Mouse (Mus musculus) embryo, embryonic 10 days (tissue): ENCODE data around the gene Arhgef12.
"Not testable (repeated sequence)": the region's sequence is repeated elsewhere in the genome, so short reads cannot be mapped to it uniquely, and the experiment has no call there.

ENCODE experiments used
- DNase-seq: peaks from one replicate; pipeline ENCODE4 v3.0.0-alpha.2; 2015; ENCODE audit warnings: low spot score

The Arhgef12 gene

GRCm38 (mm10) chr9:43000595-43001250, 106.3 kb downstream of the Arhgef12 start:
- no peak for DNase-seq

DNA sequence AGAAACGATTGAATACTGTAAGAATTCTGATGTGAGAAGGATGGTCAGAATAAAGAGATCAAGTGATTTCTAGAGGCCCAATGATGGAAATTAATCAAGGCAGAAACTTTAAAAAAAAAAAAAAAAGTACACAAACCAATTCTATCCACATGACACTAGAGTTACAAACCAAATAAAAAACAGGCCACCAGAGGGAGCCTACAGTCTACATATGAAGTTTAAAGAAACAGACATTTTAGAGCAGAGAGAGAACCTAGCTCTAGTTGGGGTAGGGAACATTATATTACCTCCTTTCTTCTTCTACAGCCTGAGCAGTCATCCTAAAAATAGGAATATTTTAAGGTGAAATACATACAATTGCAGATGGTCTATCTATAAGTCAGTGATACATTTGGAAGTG, 107.0 kb downstream of the Arhgef12 start:
- DNase-seq, result peak; percentile 30

DNA sequence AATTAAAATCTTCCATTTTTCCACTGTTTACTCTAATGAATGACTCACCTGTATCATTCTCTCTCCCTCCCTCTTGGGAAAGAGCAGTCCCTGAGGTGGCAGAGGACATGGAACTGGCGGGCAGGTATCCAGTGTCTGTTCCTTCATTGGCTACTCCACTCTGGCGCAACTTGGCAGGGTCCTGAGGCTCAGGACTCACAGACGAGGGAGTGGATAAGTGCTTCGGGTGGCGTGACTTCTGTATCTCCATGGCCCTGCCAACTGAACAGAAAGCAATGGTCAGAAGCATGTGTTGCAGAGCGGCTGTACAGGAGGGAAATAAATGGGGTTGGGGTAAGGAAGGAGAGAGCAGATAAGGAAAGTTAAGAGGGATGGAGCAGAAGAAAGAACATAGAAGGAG, 109.5 kb downstream of the Arhgef12 start:
- no peak for DNase-seq

DNA sequence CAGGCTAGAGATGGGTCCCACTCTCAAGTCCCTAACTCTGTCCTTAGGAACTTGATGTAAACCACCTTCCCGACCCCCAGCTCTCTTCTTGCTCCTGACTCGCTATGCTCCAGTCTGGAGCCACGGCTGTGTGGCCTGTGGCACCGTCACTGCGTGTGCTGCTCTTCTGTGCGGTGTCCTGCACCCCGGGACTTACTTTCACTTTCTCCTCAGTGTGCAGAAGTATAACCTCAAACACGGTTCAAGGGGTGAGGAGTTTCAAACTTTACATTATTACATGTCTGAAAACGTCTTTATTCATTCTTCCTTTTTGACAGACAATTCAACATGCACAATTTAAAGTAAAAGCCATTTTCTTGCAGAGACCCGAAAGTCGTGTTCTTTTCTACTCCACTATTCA, 111.7 kb downstream of the Arhgef12 start:
- DNase-seq, result no peak

DNA sequence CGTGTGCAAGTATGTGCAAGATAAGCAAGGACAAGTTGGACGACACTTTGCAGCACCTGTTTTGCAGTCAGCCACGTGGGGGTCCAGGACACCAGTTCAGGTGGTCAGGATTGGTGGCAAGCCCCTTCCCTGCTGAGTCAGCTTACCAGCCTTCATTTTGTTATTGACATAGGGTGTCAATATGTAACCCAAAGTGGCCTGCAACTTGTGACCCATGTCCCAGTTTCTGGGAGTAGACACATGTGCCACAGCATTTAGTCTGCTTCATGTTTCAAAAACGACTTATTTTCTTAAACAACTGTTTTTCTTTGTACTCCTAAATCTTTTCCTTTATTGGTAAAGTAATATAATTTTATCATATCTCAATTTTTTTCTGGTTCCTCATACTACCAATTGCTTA, 112.3 kb downstream of the Arhgef12 start:
- DNase-seq, result no peak

GRCm38 (mm10) chr9:42993659-42994058, 113.4 kb downstream of the Arhgef12 start:
- DNase-seq, result no peak

DNA sequence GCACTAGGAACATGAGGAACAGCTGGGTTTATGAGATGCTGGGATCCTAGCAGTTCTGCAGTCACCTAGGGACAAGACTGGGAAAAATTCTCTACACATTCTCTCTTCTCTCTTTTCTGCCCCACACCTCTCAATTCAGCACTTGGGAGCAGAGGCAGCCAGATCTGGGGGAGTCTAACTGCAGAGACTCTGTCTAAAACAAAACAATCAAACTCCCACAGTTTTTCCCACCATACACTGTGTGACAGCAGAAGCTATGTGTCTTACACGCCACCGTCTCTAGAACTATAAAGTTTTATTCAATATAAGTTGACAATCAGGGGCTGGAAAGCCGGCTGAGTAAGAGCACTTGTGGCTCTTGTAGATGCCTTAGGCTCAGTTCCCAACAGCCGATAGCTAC, 119.1 kb downstream of the Arhgef12 start:
- no peak for DNase-seq

GRCm38 (mm10) chr9:42968894-42969521, 138.0 kb downstream of the Arhgef12 start:
- DNase-seq, result no peak

- DNase-seq, result no peak
These were observed 139.3 kb downstream of the Arhgef12 start for GRCm38 (mm10) chr9:42967731-42968130.

- DNase-seq, result not testable (repeated sequence)
These were observed 142.2 kb downstream of the Arhgef12 start for GRCm38 (mm10) chr9:42964809-42965208.

- no peak for DNase-seq
These were observed 142.7 kb downstream of the Arhgef12 start for GRCm38 (mm10) chr9:42964366-42964765.

DNA sequence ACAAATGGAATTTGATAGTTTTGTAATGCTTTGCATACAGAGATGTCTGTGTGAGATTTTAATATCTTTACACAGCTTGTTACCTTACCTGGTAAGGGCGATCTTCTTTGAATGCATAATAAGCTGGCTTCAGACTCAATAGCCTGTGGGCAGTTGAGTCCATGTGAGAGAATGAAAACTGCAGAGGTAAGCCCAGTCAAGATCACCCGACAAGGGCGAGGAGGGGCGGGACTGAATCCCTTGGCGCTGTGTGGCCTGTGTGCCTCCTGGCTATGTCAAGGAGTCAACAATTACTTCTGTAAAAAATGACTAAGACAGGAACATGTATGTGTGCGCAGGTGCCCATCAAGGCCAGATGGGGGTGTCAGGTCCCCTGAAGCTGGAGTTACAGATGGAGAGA, 144.5 kb downstream of the Arhgef12 start:
- DNase-seq, result no peak

DNA sequence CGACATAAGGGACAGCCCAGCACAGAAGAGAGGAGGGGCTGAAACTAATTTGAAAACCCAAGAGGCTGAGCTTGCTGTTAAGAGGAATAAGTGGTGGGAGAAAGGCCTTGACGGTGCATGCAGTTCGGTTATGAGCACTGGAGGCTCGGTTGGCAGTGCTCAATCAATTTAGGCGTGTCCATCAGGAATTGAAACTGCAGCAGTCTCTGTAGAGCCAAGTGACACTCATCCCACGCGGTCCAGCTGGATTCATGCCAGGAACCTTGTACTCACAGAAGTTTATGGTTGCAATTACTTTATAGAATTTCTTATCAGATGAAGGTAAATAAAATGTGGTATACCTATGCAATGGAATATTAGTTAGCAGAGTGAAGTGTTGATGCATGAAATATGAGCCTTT, 148.6 kb downstream of the Arhgef12 start:
- no peak for DNase-seq

DNA sequence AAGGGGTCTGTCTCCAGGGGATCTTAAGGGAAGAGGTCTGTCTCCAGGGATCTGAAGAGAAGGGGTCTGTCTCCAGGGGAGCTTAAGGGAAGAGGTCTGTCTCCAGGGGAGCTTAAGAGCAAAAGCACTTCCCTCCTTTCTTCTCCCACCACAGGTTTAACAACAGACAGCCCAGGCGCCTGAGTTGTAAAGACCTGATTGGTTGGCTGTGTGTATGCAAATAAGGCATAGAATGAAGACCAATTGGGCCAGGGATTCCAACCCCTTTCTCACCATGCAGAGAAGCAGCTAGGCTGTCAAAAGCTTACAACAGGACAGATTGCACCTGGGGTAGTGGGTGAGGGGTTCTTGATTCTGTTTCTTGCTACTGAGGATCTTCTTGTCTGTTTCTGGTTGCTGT, 158.7 kb downstream of the Arhgef12 start:
- DNase-seq, result no peak

GRCm38 (mm10) chr9:42945174-42945573, 161.9 kb downstream of the Arhgef12 start:
- no peak for DNase-seq

DNA sequence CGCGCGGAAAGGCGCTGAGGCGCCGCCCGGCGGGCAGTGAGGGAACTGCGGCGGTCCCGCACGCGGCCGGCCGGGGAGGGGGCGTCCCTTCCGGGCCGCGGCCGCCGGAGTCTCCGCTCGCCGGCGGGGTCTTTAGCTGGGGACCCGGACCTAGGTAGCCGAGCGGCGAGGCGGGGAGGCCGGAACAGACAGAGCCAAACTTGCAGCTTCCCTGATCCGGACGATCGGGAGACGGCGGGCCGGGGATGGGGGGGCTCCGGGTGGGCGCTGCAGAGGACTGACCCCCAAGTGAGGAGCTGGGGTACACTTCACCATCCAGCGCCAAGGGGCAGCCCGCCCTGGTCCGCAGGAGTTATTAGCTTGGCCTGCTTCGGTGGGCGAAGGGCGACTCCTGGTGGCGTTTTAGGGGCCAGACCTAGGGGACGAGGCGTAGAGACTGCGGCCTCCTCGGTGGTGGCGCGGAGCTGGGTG, 162.5 kb downstream of the Arhgef12 start:
- DNase-seq, result peak; percentile 94

GRCm38 (mm10) chr9:42943781-42944535, 163.1 kb downstream of the Arhgef12 start, which contains the start of gene Grik4:
TSS of gene Grik4 (minus strand) at chr9:42944493.
- DNase-seq, result peak; percentile 62

DNA sequence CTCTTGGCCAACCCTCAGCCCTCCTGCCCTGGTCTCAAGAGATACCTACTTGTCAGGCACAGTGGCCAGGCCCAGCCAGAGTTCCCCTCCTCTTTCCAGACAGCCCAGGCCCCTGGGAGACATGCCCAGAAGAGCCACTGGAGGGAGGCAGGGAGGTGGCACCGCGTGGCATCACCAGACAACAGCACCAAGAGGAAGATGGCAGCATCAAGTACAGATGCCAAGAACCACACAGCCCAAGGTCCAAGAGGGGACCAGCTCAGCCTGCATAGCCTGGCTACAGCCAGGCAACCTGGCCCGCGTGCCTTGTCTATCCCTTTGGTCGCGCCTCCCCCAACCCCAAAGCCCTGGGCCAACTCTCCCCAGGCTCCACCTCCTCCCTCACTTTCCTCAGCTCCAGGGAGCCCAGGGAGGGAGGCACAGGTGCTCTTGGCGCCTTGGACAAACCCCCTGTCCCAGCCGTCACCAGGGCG, 163.9 kb downstream of the Arhgef12 start:
- peak; percentile 56 for DNase-seq

DNA sequence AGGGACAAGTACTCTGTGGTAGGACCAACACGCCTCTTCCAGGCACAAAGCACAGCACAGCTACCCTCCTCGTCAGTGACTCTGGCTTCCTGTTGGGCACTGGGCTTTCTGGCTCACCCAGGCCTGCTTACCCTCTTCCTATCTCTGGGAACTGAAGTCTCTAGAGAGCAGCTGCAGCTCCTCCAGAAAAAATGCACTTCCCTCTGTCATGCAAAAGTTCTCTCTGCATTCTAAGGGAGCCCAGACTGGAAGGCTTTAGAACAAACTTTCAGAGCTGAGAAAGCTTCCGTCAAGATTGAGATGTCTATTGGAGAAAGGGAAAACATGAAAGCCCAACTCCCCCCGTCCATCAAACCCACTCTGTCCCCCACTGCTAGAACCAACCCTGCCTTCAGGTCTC, 164.9 kb downstream of the Arhgef12 start:
- no peak for DNase-seq

DNA sequence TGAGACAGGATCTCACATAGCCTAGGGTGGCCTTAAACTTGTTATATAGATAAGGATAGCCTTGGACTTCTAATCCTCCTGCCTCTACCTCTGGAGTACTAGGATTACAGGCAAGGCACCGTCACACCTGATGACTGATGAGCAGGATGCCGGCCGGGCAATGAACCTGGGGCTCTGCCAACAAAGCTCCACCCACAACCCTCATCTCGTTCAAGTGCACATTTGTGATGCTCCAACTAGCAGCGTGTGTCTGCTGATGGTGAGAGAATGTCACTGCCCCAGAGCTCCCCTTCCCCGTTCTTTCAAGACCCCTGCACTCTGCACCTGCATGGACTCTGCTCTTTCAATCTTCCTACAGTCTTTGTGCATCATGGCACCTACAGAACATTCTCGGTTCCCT, 174.9 kb downstream of the Arhgef12 start:
- DNase-seq, result no peak

GRCm38 (mm10) chr9:42927498-42927897, 179.5 kb downstream of the Arhgef12 start:
- DNase-seq, result peak; percentile 55

DNA sequence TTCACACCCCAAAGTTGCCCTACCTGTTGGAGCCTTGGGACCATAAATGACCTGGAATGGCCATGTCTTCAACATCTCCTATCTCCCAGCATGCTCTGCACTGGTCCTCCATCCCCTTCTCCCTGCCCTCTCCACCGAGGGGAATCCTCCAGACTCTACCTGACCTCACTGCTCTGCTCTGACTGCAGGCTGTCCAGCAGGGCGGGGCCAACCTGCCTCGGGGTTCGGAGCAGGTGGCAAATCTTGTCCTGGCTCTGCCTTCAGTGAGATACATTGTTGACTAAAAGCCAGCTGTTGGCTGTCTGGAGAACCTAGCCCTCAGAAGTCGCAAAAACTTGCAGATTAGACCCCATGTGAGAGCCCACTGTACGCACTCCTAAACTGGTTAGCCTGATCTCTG, 180.5 kb downstream of the Arhgef12 start:
- DNase-seq, result no peak

GRCm38 (mm10) chr9:42921830-42922229, 185.2 kb downstream of the Arhgef12 start:
- no peak for DNase-seq
